Mouse (Mus musculus): ENCODE results near the gene Tgds. TPM values are rescaled to one million over a fixed set of nuclear protein-coding genes. Genes with fewer than 3 reads are reported as not detected.

Tgds gene
- polyA plus RNA-seq, 1 experiment from 2014 or later, result 24.4 TPM

DNA sequence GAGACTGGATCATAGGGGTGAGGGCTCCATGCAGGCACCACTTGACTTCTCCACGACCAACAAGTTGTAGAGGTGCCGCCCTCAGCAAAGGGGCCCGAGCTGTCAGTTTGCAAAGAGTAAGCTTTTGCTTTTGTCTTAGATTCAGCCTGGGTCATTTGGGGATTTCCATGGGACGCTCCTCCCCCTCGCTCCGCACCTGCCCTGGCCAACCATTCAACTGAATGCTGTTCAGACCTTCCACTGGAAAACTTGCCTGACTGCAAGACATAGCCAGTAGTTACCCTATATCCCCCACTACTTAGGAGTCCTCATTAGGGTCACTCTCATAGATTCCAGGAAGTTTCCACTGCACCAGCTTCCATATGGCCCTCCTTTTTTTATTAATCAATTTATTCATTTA is 48.7 kb downstream of the Tgds start:
- Histone ChIP-seq H3K27ac (ENCODE audit: low read depth, low read length) (no peak overlapping the region), H3K9me3 (replicated peaks; ENCODE audit: control insufficient read depth, low read length) (no peaks in the 10 kb centered on the region), H3K4me1 (ENCODE audit: control insufficient read depth, insufficient read depth, low read length) (no peaks in the 10 kb centered on the region; the same call in 1 of the 2 replicates), H3K4me3 (ENCODE audit: low read depth, low read length) (no peak overlapping the region), H3K36me3 (ENCODE audit: control insufficient read depth, insufficient read depth, low read length) (no peaks in the 10 kb centered on the region), H3K9ac (ENCODE audit: low read length) (no peak overlapping the region), H3K27me3 (replicated peaks; ENCODE audit: control insufficient read depth, insufficient read depth, low read length) (no peaks in the 10 kb centered on the region; the same call in 1 of the 2 replicates), H3K4me2 (ENCODE audit: low read length) (no peak overlapping the region)
- ATAC-seq (no peak), DNase-seq (ENCODE audit: low spot score) (no peak)
- WGBS, result 82% methylated on average over 6 of the region's 6 CpGs

DNA sequence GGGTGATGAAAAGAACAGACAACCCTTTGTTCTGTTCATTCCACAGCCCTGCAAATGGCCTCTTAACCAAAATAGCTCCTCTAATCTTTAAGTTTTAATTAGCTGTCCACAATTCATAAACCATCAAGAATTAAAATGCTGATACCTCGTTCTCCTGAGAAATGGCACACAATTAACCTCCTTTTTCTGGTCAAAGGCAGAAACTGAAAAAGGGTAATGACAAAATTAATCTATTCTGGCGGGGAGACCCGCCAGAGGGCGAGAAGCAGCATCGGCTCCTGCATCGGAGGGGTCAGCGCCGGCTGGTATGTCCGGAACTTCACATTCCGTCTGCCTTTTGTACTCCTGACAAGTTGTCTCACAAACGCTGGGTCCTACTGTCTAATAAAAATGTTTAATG is 51.9 kb downstream of the Tgds start:
- no peak overlapping the region for H3K9ac ChIP-seq (ENCODE audit: low read length)
- H3K4me2 ChIP-seq (ENCODE audit: low read length), result no peak overlapping the region
- no peak overlapping the region for H3K27ac ChIP-seq (ENCODE audit: low read depth, low read length)
- H3K4me1 ChIP-seq (ENCODE audit: control insufficient read depth, insufficient read depth, low read length), result no peaks in the 10 kb centered on the region; the same call in 1 of the 2 replicates
- no peak overlapping the region for H3K4me3 ChIP-seq (ENCODE audit: low read depth, low read length)
- no peaks in the 10 kb centered on the region for H3K27me3 ChIP-seq (replicated peaks; ENCODE audit: control insufficient read depth, insufficient read depth, low read length)
- WGBS, result 8% methylated on average over 11 of the region's 11 CpGs
- H3K9me3 ChIP-seq (replicated peaks; ENCODE audit: control insufficient read depth, low read length), result no peaks in the 10 kb centered on the region
- DNase-seq (ENCODE audit: low spot score), result peak; percentile 22
- no peak for ATAC-seq
- H3K36me3 ChIP-seq (ENCODE audit: control insufficient read depth, insufficient read depth, low read length), result no peaks in the 10 kb centered on the region

DNA sequence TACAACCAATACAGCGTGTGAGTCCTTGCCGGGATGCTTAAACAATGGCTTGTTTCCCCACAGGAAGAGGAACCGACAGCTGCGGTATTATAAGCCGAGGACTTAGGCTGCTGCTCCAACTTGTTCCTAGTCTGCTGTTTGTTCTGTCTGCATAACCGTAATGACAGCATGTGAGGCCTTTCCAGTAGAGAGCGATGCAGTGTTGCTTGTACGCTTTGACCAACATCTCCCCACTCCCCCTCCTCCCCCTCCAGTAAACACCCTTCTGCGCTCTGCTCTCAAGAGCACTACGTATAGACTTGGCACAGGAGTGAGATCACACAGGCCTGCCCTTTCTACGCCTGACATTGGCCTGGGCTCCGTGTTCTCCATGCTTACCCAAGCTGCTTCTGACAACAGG is 62.5 kb downstream of the Tgds start:
- WGBS, result 60% methylated on average over 12 of the region's 12 CpGs
- no peaks in the 10 kb centered on the region for H3K4me1 ChIP-seq (ENCODE audit: control insufficient read depth, insufficient read depth, low read length)
- H3K36me3 ChIP-seq (ENCODE audit: control insufficient read depth, insufficient read depth, low read length), result no peaks in the 10 kb centered on the region
- H3K9me3 ChIP-seq (replicated peaks; ENCODE audit: control insufficient read depth, low read length), result no peaks in the 10 kb centered on the region
- H3K27ac ChIP-seq (ENCODE audit: low read depth, low read length), result no peak overlapping the region
- no peak overlapping the region for H3K4me2 ChIP-seq (ENCODE audit: low read length)
- H3K4me3 ChIP-seq (ENCODE audit: low read depth, low read length), result no peak overlapping the region
- H3K9ac ChIP-seq (ENCODE audit: low read length), result no peak overlapping the region
- DNase-seq (ENCODE audit: low spot score), result peak; percentile 20
- H3K27me3 ChIP-seq (replicated peaks; ENCODE audit: control insufficient read depth, insufficient read depth, low read length), result no peaks in the 10 kb centered on the region
- ATAC-seq, result peak; percentile 40; the same call in 1 of the 2 replicates

DNA sequence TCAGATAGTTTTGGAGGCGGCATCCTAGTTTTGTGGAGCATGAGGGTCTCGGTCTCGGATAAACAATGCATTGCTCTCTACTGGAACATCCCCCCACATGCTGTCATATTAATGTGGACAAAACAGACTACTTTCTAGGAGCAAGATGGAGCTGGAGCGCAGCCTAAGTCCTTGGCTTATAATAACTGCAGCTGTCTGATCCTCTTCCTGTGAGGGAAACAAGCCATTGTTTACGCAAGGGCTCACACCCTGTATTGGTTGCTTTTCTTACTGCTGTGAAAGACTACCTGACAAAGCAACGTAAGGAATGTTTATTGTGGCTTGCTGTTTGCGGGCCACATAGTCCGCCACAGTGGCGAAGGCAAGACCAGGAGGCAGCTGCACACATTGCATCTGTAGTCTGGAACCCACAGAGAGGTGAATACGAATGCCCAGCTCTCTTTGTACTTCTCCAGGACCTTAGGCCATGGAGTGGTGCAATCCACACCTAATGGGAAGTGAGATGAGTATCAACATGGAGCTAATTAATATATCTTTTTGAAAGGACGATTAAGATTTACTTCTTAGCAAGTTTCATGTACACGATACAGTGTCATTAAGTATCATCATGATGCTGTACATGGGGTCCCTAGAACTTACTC is 63.0 kb downstream of the Tgds start:
- DNase-seq (ENCODE audit: low spot score) (no peak), ATAC-seq (0 out of 2 replicates have a peak, but pooled peaks have one; percentile 20)
- Histone ChIP-seq H3K4me2 (ENCODE audit: low read length) (no peak overlapping the region), H3K9ac (ENCODE audit: low read length) (no peak overlapping the region), H3K27ac (ENCODE audit: low read depth, low read length) (no peak overlapping the region), H3K9me3 (replicated peaks; ENCODE audit: control insufficient read depth, low read length) (no peaks in the 10 kb centered on the region), H3K4me1 (ENCODE audit: control insufficient read depth, insufficient read depth, low read length) (no peaks in the 10 kb centered on the region), H3K36me3 (ENCODE audit: control insufficient read depth, insufficient read depth, low read length) (no peaks in the 10 kb centered on the region), H3K4me3 (ENCODE audit: low read depth, low read length) (no peak overlapping the region), H3K27me3 (replicated peaks; ENCODE audit: control insufficient read depth, insufficient read depth, low read length) (no peaks in the 10 kb centered on the region)
- 84% methylated on average over 12 of the region's 12 CpGs for WGBS

Other genes starting within 250 kb of the Tgds start
- gene Dct, start 80.5 kb downstream of the Tgds start, polyA plus RNA-seq (2014; fragmentation: Nextera tagmentation; extraction: Ambion mirVana), result 7.9 and 8.7 TPM in 2 replicates
- gene Gpr180, start 4.4 kb upstream of the Tgds start, polyA plus RNA-seq (2014; fragmentation: Nextera tagmentation; extraction: Ambion mirVana), result 30.0 and 33.0 TPM in 2 replicates
- 6.6 and 9.3 TPM in 2 replicates for gene Sox21, start 104.3 kb upstream of the Tgds start, polyA plus RNA-seq (2014; fragmentation: Nextera tagmentation; extraction: Ambion mirVana)
- gene Gm9376, start 134.2 kb upstream of the Tgds start, polyA plus RNA-seq (2014; fragmentation: Nextera tagmentation; extraction: Ambion mirVana), result not detected in 2 replicates

All from forebrain, embryonic 14.5 days (tissue).